Mouse (Mus musculus) embryonic facial prominence, embryonic 11.5 days (tissue): Measurements from ENCODE around the gene Cyp2w1. TPM values are rescaled to one million over a fixed set of nuclear protein-coding genes. Genes with fewer than 3 reads are reported as not detected.
A peak's percentile ranks its signal among the peaks of the same experiment; 100 is the strongest.

Experiments
- ATAC-seq: fragments of 200-750 bp; cut with Nextera tagmentation; replicated peaks from 2 replicates; pipeline ENCODE4 v1.8.0; 2017; ENCODE audit warnings: low read depth; ENCODE audit not compliant: insufficient number of reproducible peaks, low FRiP score, low TSS enrichment
- DNase-seq: peaks from one replicate; pipeline ENCODE4 v3.0.0-alpha.2; 2015; ENCODE audit warnings: low spot score
- H3K27ac ChIP-seq: fragments of 300-500 bp; sonication (generic); replicated peaks from 2 replicates; pipeline ENCODE4 v1.5.1; 2014; ENCODE audit warnings: mild to moderate bottlenecking, low read depth, low read length, control low read depth
- H3K27me3 ChIP-seq: fragments of 300-500 bp; sonication (generic); 2 replicates; pipeline ENCODE4 v1.6.1; 2014; ENCODE audit warnings: mild to moderate bottlenecking, low read length, moderate library complexity, mixed read lengths; ENCODE audit not compliant: control insufficient read depth, insufficient read depth
- H3K36me3 ChIP-seq: fragments of 300-500 bp; sonication (generic); replicated peaks from 2 replicates; pipeline ENCODE4 v1.6.1; 2014; ENCODE audit warnings: low read depth, mild to moderate bottlenecking, low read length, moderate library complexity, mixed read lengths; ENCODE audit not compliant: control insufficient read depth, insufficient read depth
- H3K4me1 ChIP-seq: fragments of 300-500 bp; sonication (generic); 2 replicates; pipeline ENCODE4 v1.6.1; 2014; ENCODE audit warnings: low read length, mixed read lengths; ENCODE audit not compliant: control insufficient read depth, insufficient read depth
- H3K4me2 ChIP-seq: fragments of 300-500 bp; sonication (generic); 2 replicates; pipeline ENCODE4 v1.6.1; 2014; ENCODE audit warnings: low read depth, mild to moderate bottlenecking, control low read depth, low read length, moderate library complexity
- H3K4me3 ChIP-seq: fragments of 300-500 bp; sonication (generic); 2 replicates; pipeline ENCODE4 v1.5.1; 2014; ENCODE audit warnings: low read depth, low read length, control low read depth
- H3K9ac ChIP-seq: fragments of 300-500 bp; sonication (generic); replicated peaks from 2 replicates; pipeline ENCODE4 v1.6.1; 2014; ENCODE audit warnings: mild to moderate bottlenecking, control low read depth, low read length
- H3K9me3 ChIP-seq: fragments of 300-500 bp; sonication (generic); replicated peaks from 2 replicates; pipeline ENCODE4 v1.6.1; 2016; ENCODE audit warnings: mild to moderate bottlenecking, low read length, inconsistent platforms, mixed read lengths; ENCODE audit not compliant: control insufficient read depth
- WGBS: fragments of 180-500 bp; shearing (Covaris S2); extraction: QIAGEN DNeasy Blood & Tissue Kit; methylation state at CpG from one replicate; pipeline ENCODE4 v1.1.7; 2014; 5-methylcytosine and 5-hydroxymethylcytosine counted together
- polyA plus RNA-seq: library from polyadenylated mRNA; unstranded; fragments of >200 nt; fragmentation: Nextera tagmentation; extraction: Ambion mirVana; gene quantifications from 2 replicates; pipeline ENCODE4 v1.2.1, GENCODE M21; 2014

Gene Cyp2w1
- polyA plus RNA-seq, 1 experiment from 2014 or later = 0.41 TPM

DNA sequence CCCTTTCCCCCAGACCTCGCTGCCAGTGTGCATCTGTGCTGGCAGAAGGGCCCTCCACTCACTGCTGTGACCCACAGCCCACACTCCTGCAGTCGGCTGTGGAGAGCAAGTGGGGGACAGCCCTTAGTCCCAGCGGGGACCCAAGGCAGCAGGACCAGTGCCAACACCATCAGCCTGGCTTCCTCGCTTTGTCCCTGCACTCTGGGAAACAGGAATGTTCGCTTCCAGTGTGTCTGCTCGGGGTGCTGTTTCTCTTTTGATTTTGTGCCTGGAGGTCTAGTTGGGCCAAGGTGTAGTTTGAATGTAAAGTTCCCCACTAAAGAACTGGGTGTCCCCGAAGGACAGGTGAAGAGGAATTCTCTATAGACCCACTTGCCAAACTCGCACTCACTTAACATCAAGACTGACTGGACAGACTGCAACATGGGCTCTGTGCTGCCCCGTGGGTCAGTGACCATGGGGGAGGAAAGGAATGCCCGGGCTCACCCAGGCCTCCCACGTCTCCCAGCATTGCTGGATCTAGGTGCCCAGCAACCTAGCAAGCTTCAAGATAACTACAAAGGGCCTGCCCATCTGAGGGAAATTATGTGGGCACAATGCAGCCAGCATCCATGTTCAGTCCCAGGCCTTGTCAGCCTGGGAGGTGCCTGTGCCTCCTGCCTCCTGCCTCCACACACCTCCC, 39.0 kb downstream of the Cyp2w1 start:
- peaks cover 2% of the 10 kb centered on the region; the same call in 1 of the 2 replicates for H3K4me1 ChIP-seq
- H3K27ac ChIP-seq = no peak overlapping the region
- DNase-seq (no peak), ATAC-seq (no peak)
- no peaks in the 10 kb centered on the region for H3K9me3 ChIP-seq
- 81% methylated on average over 11 of the region's 11 CpGs for WGBS
- no peak overlapping the region for H3K4me3 ChIP-seq
- no peak overlapping the region; the same call in 1 of the 2 replicates for H3K4me2 ChIP-seq
- peak overlapping the region; percentile 22; the same call in 1 of the 2 replicates for H3K9ac ChIP-seq
- H3K27me3 ChIP-seq = no peaks in the 10 kb centered on the region
- no peaks in the 10 kb centered on the region for H3K36me3 ChIP-seq

DNA sequence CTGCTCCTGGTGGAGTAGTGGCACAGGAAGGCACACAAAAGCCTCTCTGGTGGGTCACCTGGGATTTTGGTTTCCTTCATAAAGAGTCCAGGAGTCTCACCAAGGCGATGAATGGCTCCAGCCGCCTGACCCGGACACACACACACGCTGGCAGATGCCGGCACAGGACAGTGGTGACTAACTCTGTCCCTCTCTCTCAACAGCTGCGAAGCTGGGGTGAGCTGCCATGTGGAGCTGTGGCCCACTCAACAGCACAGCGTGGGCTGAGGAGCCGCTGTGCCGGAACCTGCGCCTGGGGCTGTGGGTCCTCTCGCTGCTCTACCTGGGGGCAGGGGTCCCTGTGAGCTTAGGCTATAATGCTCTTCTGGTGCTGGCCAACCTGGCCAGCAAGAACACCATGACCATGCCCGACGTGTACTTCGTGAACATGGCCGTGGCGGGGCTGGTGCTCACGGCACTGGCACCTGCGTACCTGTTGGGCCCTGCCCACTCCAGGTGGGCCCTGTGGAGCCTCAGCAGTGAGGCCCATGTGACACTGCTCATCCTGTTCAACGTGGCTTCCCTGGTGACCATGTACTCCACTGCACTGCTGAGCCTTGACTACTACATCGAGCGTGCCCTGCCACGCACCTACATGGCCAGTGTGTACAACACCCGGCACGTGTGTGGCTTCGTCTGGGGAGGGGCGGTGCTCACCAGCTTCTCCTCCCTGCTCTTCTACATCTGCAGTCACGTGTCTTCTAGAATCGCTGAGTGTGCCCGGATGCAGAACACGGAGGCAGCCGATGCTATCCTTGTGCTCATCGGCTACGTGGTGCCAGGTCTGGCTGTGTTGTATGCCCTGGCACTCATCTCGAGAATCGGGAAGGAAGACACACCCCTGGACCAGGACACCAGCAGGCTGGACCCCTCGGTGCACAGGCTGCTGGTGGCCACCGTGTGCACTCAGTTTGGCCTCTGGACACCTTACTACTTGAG, 40.1 kb downstream of the Cyp2w1 start:
- Histone ChIP-seq H3K9me3 (no peaks in the 10 kb centered on the region), H3K27me3 (no peaks in the 10 kb centered on the region), H3K4me1 (peaks cover 2% of the 10 kb centered on the region; the same call in 1 of the 2 replicates), H3K27ac (no peak overlapping the region), H3K4me3 (no peak overlapping the region), H3K36me3 (no peaks in the 10 kb centered on the region), H3K4me2 (no peak overlapping the region), H3K9ac (no peak overlapping the region)
- DNase-seq (no peak), ATAC-seq (no peak)
- WGBS = 92% methylated on average over 37 of the region's 37 CpGs

DNA sequence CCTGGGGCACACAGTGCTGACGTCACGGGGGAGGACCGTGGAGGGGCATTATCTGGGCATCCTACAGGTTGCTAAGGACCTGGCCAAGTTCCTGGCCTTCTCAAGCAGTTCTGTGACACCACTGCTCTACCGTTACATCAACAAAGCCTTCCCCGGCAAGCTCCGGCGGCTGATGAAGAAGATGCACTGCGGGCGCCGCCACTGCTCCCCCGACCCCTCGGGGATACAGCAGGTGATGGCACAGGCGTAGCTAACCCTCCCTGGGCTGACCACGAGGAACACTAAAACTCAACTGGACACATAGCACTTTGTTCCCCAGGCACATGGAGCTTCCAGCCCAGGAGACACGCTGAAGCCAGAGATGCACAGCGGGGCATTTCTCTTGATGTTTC, 40.8 kb downstream of the Cyp2w1 start:
- no peak overlapping the region for H3K27ac ChIP-seq
- no peaks in the 10 kb centered on the region for H3K36me3 ChIP-seq
- H3K4me2 ChIP-seq = no peak overlapping the region
- DNase-seq (no peak), ATAC-seq (no peak)
- peaks cover 2% of the 10 kb centered on the region; the same call in 1 of the 2 replicates for H3K4me1 ChIP-seq
- H3K27me3 ChIP-seq = no peaks in the 10 kb centered on the region
- H3K9me3 ChIP-seq = no peaks in the 10 kb centered on the region
- no peak overlapping the region for H3K4me3 ChIP-seq
- WGBS = 88% methylated on average over 16 of the region's 16 CpGs
- no peak overlapping the region for H3K9ac ChIP-seq

DNA sequence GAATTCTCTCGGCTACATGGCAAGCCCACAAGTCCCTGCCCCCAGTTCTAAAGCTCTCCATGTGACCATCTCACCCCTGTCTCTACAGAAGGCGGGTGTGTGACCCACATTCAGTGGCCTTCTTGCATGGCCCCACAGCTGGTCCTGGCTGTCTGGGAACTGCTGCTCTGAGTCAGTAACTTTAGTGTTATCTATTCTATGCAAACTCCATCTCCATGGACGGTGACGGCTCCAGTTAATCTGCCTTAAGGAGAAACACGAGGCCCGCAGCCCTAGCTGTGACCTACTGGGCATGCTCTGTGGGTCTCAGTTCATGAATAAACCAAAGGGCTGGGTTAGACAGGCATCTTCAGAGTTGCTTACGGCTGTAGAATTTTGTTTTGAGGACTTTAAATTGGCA, 42.0 kb downstream of the Cyp2w1 start:
- H3K4me2 ChIP-seq = no peak overlapping the region
- no peak overlapping the region for H3K4me3 ChIP-seq
- no peaks in the 10 kb centered on the region for H3K27me3 ChIP-seq
- H3K36me3 ChIP-seq = no peaks in the 10 kb centered on the region
- H3K27ac ChIP-seq = no peak overlapping the region
- no peaks in the 10 kb centered on the region for H3K9me3 ChIP-seq
- WGBS = 64% methylated on average over 7 of the region's 7 CpGs
- no peak overlapping the region for H3K9ac ChIP-seq
- ATAC-seq (no peak), DNase-seq (no peak)
- peaks cover 2% of the 10 kb centered on the region; the same call in 1 of the 2 replicates for H3K4me1 ChIP-seq

DNA sequence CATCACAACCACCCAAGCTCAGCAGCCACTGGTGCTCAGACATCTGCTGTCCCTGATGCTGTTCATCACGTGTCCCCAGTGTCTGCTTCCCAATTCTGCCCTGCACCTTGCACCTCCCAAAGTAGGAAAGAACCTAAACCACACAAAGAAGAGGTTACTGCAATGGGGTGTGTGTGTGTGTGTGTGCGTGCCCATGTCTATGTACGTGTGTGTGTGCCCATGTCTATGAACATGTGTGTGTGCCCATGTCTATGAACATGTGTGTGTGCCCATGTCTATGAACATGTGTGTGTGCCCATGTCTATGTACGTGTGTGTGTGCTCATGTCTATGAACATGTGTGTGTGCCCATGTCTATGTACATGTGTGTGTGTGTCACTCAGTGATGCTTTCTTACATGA, 43.1 kb downstream of the Cyp2w1 start:
- 90% methylated on average over 4 of the region's 4 CpGs for WGBS
- no peaks in the 10 kb centered on the region for H3K9me3 ChIP-seq
- no peaks in the 10 kb centered on the region for H3K27me3 ChIP-seq
- no peak overlapping the region for H3K4me3 ChIP-seq
- DNase-seq (no peak), ATAC-seq (no peak)
- H3K36me3 ChIP-seq = no peaks in the 10 kb centered on the region
- H3K4me1 ChIP-seq = no peaks in the 10 kb centered on the region
- H3K9ac ChIP-seq = no peak overlapping the region
- no peak overlapping the region for H3K27ac ChIP-seq
- H3K4me2 ChIP-seq = no peak overlapping the region

DNA sequence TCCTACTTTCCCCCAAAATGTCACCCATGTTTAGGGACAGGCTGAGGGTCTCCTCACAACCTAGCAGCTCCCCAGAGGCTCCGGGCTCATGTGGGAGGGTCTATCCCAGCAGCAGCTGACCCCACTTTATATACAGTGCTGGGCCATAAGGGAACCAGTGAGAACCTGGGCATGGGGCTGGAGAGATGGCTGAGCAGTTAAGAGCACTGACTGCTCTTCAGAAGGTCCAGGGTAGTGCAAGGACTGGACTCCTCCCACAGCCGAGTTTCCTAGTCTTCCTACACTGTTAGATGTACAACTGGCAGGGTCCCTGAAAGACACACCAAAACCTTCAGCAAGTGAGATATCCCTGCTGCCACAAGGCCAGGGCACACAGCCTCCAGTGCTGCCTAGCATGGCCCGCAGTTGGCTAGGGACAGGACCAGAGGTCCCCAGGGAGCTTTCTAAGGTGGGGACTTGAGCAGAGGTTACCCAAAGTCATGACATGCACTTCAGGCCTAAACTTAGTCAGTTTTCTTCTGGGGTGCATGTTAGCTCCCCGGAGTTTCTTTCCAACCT, 45.0 kb downstream of the Cyp2w1 start:
- Histone ChIP-seq H3K9me3 (no peaks in the 10 kb centered on the region), H3K9ac (no peak overlapping the region), H3K4me3 (no peak overlapping the region), H3K4me1 (no peaks in the 10 kb centered on the region), H3K36me3 (no peaks in the 10 kb centered on the region), H3K27me3 (no peaks in the 10 kb centered on the region), H3K27ac (no peak overlapping the region), H3K4me2 (no peak overlapping the region)
- ATAC-seq = no peak
- 93% methylated on average over 4 of the region's 4 CpGs for WGBS
- no peak for DNase-seq

DNA sequence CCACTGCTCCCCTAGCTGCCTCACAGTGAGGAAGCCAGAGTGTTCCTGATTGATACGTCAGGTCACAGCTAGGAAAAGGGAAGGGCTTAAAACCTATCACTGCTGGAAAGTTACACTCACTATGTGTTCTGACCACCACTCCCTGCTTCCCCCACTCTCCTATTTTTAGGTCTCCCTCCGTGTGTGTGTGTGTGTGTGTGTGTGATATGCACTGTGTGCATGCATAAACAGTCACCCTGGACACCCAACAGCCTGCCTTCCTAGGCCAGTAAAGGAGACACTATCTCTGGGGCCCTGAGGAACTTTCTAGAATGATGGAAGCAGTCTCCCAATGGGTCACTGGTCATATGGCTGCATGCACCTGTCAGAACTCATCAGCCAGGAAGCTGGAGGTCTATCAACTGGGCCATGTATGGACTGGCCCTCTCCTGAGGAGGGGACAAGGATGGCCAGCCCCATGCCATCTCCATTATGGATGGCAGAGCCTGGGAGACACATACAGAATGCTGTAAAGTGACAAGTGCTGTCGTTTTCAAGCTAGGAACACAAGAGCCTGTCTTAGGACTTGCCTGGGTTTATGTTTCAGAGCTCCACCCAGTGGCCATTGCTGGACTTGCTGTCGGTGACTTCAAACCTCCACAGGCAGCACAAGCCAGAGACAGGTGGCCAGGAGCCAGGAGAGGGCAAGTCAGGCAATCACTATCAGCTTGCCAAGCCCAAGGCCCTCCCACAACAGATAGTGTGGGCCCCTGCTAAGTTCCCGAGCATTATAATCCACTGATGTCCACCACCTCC, 45.7 kb downstream of the Cyp2w1 start:
- ATAC-seq (peak; percentile 36; the same call in 1 of the 2 replicates), DNase-seq (peak; percentile 83)
- no peak overlapping the region for H3K27ac ChIP-seq
- H3K36me3 ChIP-seq = no peaks in the 10 kb centered on the region
- H3K9me3 ChIP-seq = no peaks in the 10 kb centered on the region
- H3K4me2 ChIP-seq = no peak overlapping the region
- H3K4me3 ChIP-seq = no peak overlapping the region
- 42% methylated on average over 5 of the region's 5 CpGs for WGBS
- H3K27me3 ChIP-seq = no peaks in the 10 kb centered on the region
- no peak overlapping the region for H3K9ac ChIP-seq
- H3K4me1 ChIP-seq = no peaks in the 10 kb centered on the region
